Mouse (Mus musculus) lung, embryonic 14.5 days (tissue): ENCODE data around the gene Nedd8. TPM values are rescaled to one million over a fixed set of nuclear protein-coding genes. Genes with fewer than 3 reads are reported as not detected.

Experiments used
- ATAC-seq: fragments of 200-750 bp; cut with Nextera tagmentation; 2 replicates; pipeline ENCODE4 v1.8.0; 2017; ENCODE audit warnings: mild to moderate bottlenecking, moderate TSS enrichment, moderate library complexity; ENCODE audit not compliant: insufficient read depth
- DNase-seq: peaks from one replicate; pipeline ENCODE4 v3.0.0-alpha.2; 2015
- H3K27ac ChIP-seq: fragments of 300-500 bp; sonication (generic); 2 replicates; pipeline ENCODE4 v1.5.1; 2014; ENCODE audit warnings: low read depth, mild to moderate bottlenecking, moderate library complexity
- H3K27me3 ChIP-seq: fragments of 300-500 bp; sonication (generic); 2 replicates; pipeline ENCODE4 v1.6.1; 2014; ENCODE audit warnings: low read length, control low read depth; ENCODE audit not compliant: insufficient read depth
- H3K36me3 ChIP-seq: fragments of 300-500 bp; sonication (generic); 2 replicates; pipeline ENCODE4 v1.6.1; 2014; ENCODE audit warnings: control low read depth; ENCODE audit not compliant: insufficient read depth
- H3K4me1 ChIP-seq: fragments of 300-500 bp; sonication (generic); 2 replicates; pipeline ENCODE4 v1.6.1; 2014; ENCODE audit warnings: antibody characterized with exemption, control low read depth; ENCODE audit not compliant: insufficient read depth
- H3K4me2 ChIP-seq: fragments of 300-500 bp; sonication (generic); 2 replicates; pipeline ENCODE4 v1.6.1; 2014; ENCODE audit warnings: mild to moderate bottlenecking
- H3K4me3 ChIP-seq: fragments of 300-500 bp; sonication (generic); 2 replicates; pipeline ENCODE4 v1.5.1; 2014; ENCODE audit warnings: low read depth, low read length
- H3K9ac ChIP-seq: fragments of 300-500 bp; sonication (generic); 2 replicates; pipeline ENCODE4 v1.6.1; 2014
- H3K9me3 ChIP-seq: fragments of 300-500 bp; sonication (generic); 2 replicates; pipeline ENCODE4 v1.6.1; 2016; ENCODE audit warnings: low read depth, low read length, control low read depth
- CTCF ChIP-seq: IDR thresholded peaks from 2 replicates; pipeline ENCODE4 v1.5.1; 2016; ENCODE audit warnings: antibody characterized with exemption, low read depth
- WGBS: fragments of 180-500 bp; shearing (Covaris S2); extraction: QIAGEN DNeasy Blood & Tissue Kit; methylation state at CpG from one replicate; pipeline ENCODE4 v1.1.7; 2014; 5-methylcytosine and 5-hydroxymethylcytosine counted together
- polyA plus RNA-seq: library from polyadenylated mRNA; unstranded; fragments of >200 nt; fragmentation: Nextera tagmentation; extraction: Ambion mirVana; gene quantifications from 2 replicates; pipeline ENCODE4 v1.2.1, GENCODE M21; 2014

Nedd8 gene
- polyA plus RNA-seq, 1 experiment from 2014 or later, result 556 TPM

DNA sequence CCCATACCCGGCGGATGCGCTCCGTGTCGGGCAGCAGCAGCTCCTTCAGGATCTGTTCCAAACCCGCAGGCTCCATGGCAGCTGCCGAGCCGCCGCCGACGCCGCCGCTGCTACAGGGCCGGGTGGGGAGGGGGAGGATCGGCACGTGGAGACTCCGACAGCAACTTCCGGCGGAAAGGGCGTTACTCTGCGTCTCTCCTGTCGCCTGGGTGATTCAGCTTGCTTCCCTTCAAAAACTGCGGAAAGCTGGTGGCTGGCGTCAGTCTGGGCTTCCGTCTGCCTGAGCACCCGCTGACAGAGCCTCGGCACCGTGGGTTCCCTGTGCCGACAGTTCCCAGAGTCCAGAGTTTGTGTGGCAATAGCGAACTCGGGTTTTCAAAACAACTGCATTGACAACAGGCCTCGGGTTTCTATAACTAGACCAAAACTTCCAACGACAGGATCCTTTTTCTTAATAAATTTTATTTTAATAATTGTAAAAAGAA, 36.4 kb downstream of the Nedd8 start, which contains the start of gene Ipo4:
Ipo4 (minus strand) TSS at position 435 of the 485 bp plus-strand sequence.
- peak within 1 kb of the TSS; percentile 66 for H3K27ac ChIP-seq
- under 1% methylated on average over 33 of the region's 33 CpGs for WGBS
- H3K4me1 ChIP-seq, result no peaks in the 10 kb centered on the region
- peak within 1 kb of the TSS; percentile 96 for H3K4me2 ChIP-seq
- no peak for TF ChIP-seq CTCF
- H3K36me3 ChIP-seq, result peaks cover 81% of the 10 kb centered on the region
- H3K9me3 ChIP-seq, result no peaks in the 10 kb centered on the region
- no peaks in the 10 kb centered on the region for H3K27me3 ChIP-seq
- H3K4me3 ChIP-seq, result peak within 1 kb of the TSS; percentile 69
- peak within 1 kb of the TSS; percentile 69 for H3K9ac ChIP-seq
- ATAC-seq, result peak; percentile 91
- DNase-seq, result peak; percentile 94

DNA sequence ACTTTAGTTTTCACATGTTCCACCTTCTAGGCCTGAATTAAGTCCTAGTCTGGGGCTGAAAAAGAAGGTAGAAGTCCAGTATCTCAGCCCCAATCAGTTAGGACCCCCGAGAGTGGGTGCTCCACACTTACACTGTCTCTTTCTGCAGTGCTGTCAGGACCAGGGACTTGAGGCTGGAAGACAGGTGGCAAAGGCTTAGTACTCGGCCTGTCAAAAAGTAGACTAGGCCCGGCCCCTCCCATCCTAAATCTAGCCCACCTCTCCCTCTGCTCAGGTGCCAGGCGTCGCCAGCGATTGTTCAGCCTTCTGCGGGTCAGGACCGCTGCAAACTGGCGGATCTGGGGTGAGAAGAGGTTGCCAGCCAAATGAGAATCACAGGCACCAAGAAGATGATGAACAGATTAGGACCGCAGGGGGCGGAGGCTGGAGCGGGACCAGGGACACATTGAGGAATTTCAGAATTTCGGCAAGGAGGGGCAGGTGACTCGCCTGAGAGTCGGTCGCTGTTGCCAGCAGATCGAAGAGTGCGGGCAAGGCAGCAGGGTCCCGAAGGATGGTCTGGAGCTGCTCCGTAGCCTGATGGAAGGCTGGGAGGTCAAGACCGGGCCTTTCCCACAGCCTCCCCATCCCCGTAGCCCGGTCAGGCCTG, 36.9 kb downstream of the Nedd8 start:
- WGBS, result 3% methylated on average over 23 of the region's 23 CpGs
- TF ChIP-seq CTCF, result no peak

DNA sequence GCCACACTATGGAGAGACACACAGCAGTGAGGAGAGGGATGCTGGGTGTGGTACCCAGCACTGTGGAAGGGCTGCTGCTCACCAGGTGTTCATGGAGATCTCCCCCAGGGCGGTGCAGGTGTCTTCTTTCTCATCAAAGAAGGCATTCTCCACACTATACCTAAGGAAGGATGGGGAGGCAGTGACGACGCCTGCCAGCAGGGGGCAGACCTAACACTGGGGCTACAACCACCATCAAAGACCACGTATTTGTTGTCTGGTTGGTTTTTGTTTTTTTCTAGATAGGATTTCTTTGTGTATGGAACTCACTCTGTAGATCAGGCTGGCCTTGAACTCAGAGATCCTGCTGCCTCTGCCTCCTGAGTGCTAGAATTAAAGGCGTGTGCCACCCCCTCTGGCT, 42.6 kb downstream of the Nedd8 start:
- WGBS, result 63% methylated on average over 5 of the region's 5 CpGs
- Histone ChIP-seq H3K9ac (no peak overlapping the region), H3K4me1 (no peaks in the 10 kb centered on the region), H3K4me2 (no peak overlapping the region), H3K4me3 (no peak overlapping the region), H3K27me3 (no peaks in the 10 kb centered on the region), H3K27ac (no peak overlapping the region), H3K36me3 (peaks cover 99% of the 10 kb centered on the region), H3K9me3 (no peaks in the 10 kb centered on the region)
- peak; percentile 78 for TF ChIP-seq CTCF
- DNase-seq, result peak; percentile 52
- no peak for ATAC-seq

More for the DNA sequence above, 36.9 kb downstream of the Nedd8 start:
- H3K4me1 ChIP-seq, result no peaks in the 10 kb centered on the region
- DNase-seq (no peak), ATAC-seq (peak; percentile 57)
- H3K27ac ChIP-seq, result peak overlapping the region; percentile 66
- peak overlapping the region; percentile 69 for H3K4me3 ChIP-seq
- H3K36me3 ChIP-seq, result peaks cover 81% of the 10 kb centered on the region
- no peaks in the 10 kb centered on the region for H3K27me3 ChIP-seq
- no peaks in the 10 kb centered on the region for H3K9me3 ChIP-seq
- H3K4me2 ChIP-seq, result peak overlapping the region; percentile 96
- peak overlapping the region; percentile 69 for H3K9ac ChIP-seq

DNA sequence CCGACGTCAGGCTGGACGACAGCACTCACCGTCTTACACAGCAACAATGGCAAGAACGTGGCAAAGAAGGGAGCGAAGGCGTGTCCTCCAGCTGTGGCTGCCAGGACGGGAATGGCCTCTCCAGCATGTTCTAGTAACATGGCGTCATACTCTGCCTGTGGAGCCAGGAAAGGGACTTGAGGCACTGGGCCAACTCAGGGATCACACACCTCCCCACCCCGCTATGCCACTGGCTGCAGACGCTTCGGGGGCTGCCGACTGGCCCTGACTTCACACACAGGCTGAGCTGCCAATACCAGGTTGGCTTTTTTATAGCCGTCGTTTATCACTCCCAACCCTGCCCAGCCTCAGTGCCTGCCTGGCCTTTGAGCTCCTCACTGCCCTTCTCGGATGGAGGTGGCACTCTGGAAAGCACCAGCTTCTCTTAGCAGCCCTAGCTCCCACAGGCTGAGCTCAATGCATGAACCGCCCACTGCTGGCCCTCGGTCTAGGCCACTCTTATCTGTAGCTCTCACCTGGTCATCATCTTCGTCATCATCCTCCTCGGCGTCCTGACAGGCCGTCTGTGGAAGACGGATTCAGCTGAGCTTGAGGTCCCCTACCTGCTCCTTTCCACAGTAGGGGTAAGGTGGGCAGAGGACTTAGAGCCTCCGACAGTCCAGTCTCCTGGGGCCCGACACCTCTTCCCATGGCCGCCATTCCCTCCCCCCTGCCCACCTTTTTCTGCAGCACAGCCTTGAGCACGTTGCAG, 43.7 kb downstream of the Nedd8 start:
- H3K4me2 ChIP-seq, result no peak overlapping the region
- no peaks in the 10 kb centered on the region for H3K4me1 ChIP-seq
- no peaks in the 10 kb centered on the region for H3K27me3 ChIP-seq
- H3K36me3 ChIP-seq, result peaks cover 95% of the 10 kb centered on the region
- no peaks in the 10 kb centered on the region for H3K9me3 ChIP-seq
- H3K4me3 ChIP-seq, result no peak overlapping the region
- no peak for ATAC-seq
- WGBS, result 92% methylated on average over 26 of the region's 27 CpGs
- no peak for TF ChIP-seq CTCF
- H3K9ac ChIP-seq, result no peak overlapping the region
- DNase-seq, result no peak
- H3K27ac ChIP-seq, result no peak overlapping the region

DNA sequence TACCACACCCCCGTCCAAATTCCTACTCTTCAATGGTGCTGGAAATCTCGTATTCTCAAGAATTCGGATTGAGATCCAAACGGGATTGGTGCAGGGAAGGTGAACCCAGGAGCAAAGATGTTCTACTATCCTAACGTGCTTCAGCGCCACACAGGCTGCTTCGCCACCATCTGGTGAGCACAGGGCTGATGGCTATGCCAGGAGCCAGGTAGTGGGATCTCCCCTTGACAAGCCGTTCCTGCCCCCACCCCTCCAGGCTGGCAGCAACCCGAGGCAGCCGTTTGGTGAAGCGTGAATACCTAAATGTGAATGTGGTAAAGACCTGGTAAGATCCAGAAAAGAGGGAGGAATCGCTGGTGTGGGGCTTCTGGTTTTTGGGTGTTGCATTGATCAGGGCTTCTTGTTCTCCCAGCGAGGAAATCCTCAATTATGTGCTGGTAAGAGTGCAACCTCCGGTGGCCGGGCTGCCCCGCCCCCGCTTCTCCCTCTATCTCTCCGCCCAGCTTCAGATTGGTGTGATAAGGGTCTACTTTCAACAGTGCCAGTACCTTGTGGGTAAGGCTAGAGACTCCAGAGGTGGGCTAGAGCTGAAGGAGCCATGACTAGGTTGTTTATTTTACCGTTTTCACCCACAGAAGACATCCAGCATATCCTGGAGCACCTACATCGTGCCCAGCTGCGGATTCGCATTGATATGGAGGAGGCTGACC, 53.3 kb downstream of the Nedd8 start:
- H3K36me3 ChIP-seq, result no peaks in the 10 kb centered on the region
- no peaks in the 10 kb centered on the region for H3K4me1 ChIP-seq
- TF ChIP-seq CTCF, result no peak
- peak overlapping the region; percentile 40 for H3K9ac ChIP-seq
- no peak overlapping the region for H3K27ac ChIP-seq
- no peak for ATAC-seq
- no peaks in the 10 kb centered on the region for H3K9me3 ChIP-seq
- DNase-seq, result no peak
- peak overlapping the region; percentile 29 for H3K4me3 ChIP-seq
- WGBS, result 29% methylated on average over 22 of the region's 22 CpGs
- peak overlapping the region; percentile 51 for H3K4me2 ChIP-seq
- no peaks in the 10 kb centered on the region for H3K27me3 ChIP-seq

DNA sequence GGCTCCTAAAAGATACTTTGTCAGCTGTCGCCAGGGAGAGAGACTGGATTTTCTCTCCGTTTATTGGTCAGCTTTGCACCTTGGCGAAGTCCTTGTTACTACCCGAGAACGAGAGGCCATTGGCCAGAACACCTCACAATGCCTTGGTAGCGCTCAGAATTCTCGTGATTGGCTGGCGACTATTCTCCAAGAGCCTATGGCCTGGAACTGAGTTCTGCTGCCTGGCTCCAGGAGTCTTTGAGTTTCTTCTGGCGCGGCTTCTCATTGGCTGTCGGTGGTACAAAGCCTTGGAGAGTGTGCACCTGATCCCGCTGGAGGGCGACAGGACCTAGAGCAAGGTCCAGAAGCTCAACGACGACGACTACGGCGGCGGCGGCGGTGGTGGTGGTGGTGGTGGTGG, 54.1 kb downstream of the Nedd8 start, which contains the start of gene Rec8:
Rec8 (plus strand) TSS at position 216 of the 400 bp plus-strand sequence.
- peak within 1 kb of the TSS; percentile 29 for H3K4me3 ChIP-seq
- peak within 1 kb of the TSS; percentile 62; the same call in 1 of the 2 replicates for H3K27ac ChIP-seq
- H3K4me1 ChIP-seq, result no peaks in the 10 kb centered on the region
- H3K36me3 ChIP-seq, result no peaks in the 10 kb centered on the region
- no peaks in the 10 kb centered on the region for H3K27me3 ChIP-seq
- ATAC-seq (peak; percentile 87), DNase-seq (peak; percentile 79)
- peak within 1 kb of the TSS; percentile 51 for H3K4me2 ChIP-seq
- H3K9me3 ChIP-seq, result no peaks in the 10 kb centered on the region
- peak; percentile 26 for TF ChIP-seq CTCF
- 16% methylated on average over 21 of the region's 21 CpGs for WGBS
- peak within 1 kb of the TSS; percentile 40 for H3K9ac ChIP-seq

DNA sequence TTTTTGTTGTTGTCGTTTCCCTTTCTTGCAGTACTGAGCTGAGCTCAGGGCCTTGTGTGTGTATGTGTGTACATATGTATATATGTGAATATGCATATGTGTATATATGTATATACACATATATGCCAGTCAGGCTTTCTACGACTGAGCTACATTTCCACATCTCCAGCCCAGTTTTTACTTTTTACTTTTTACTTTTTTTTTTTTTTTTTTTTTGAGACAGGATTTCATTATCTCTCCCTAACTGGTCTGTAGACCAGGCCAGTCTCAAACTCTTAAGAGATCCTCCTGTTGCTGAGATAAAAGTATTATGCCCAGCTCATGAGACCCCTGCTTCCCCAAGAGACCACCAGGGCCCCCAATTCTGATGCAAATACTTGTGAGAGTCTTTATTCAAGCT, 55.1 kb downstream of the Nedd8 start:
- Histone ChIP-seq H3K36me3 (no peaks in the 10 kb centered on the region), H3K4me2 (no peak overlapping the region), H3K9me3 (no peaks in the 10 kb centered on the region), H3K4me1 (no peaks in the 10 kb centered on the region), H3K9ac (no peak overlapping the region), H3K27me3 (no peaks in the 10 kb centered on the region), H3K27ac (no peak overlapping the region), H3K4me3 (no peak overlapping the region)
- DNase-seq, result no peak
- WGBS, result 78% methylated on average over 2 of the region's 2 CpGs
- no peak for TF ChIP-seq CTCF
- no peak for ATAC-seq
